Mouse (Mus musculus) MEL (cell line): Measurements from ENCODE around the gene Mapkbp1. TPM values are rescaled to one million over a fixed set of nuclear protein-coding genes. Genes with fewer than 3 reads are reported as not detected.

Experiments used
- DNase-seq: peaks from one replicate; pipeline ENCODE4 v3.0.0; 2011; ENCODE audit warnings: low read depth, low spot score
- H3K27ac ChIP-seq: 2 replicates; pipeline ENCODE4 v1.5.1; 2012; ENCODE audit warnings: low read depth, mild to moderate bottlenecking, control low read depth, low read length, moderate library complexity; ENCODE audit not compliant: control insufficient read depth
- H3K27me3 ChIP-seq, 2 experiments: fragments of 150-350 bp in 1 of 2; sonication (generic) in 1 of 2; 2 replicates each; pipeline ENCODE4 v1.6.1; 2012; ENCODE audit warnings: low read length in 2 of 2, mild to moderate bottlenecking in 2 of 2, improper control_type of control experiment in 1 of 2, moderate library complexity in 1 of 2; ENCODE audit not compliant: insufficient read depth in 2 of 2, control insufficient read depth in 1 of 2
- H3K36me3 ChIP-seq, 2 experiments: 2 replicates each; pipeline ENCODE4 v1.6.1; 2012 to 2014; ENCODE audit warnings: low read length in 2 of 2, improper control_type of control experiment in 1 of 2, inconsistent platforms in 1 of 2, mild to moderate bottlenecking in 1 of 2; ENCODE audit not compliant: insufficient read depth in 2 of 2, control insufficient read depth in 1 of 2
- H3K4me1 ChIP-seq, 2 experiments: fragments of 150-350 bp in 1 of 2; sonication (generic) in 1 of 2; 2 replicates each; pipeline ENCODE4 v1.6.1; 2012; ENCODE audit warnings: low read length in 2 of 2, improper control_type of control experiment in 1 of 2, mild to moderate bottlenecking in 1 of 2; ENCODE audit not compliant: insufficient read depth in 2 of 2, control insufficient read depth in 1 of 2
- H3K4me3 ChIP-seq, 2 experiments: fragments of 150-350 bp in 1 of 2; sonication (generic) in 1 of 2; 2 replicates each; pipeline ENCODE4 v1.5.1; 2012; ENCODE audit warnings: low read depth in 2 of 2, low read length in 2 of 2, mild to moderate bottlenecking in 2 of 2, moderate library complexity in 2 of 2, control low read depth in 1 of 2, improper control_type of control experiment in 1 of 2; ENCODE audit not compliant: control insufficient read depth in 1 of 2, insufficient read depth in 1 of 2
- H3K79me2 ChIP-seq: 2 replicates; pipeline ENCODE4 v1.6.1; 2012; ENCODE audit warnings: mild to moderate bottlenecking, low read length, moderate library complexity; ENCODE audit not compliant: control insufficient read depth, poor library complexity, insufficient read depth
- H3K9ac ChIP-seq: 2 replicates; pipeline ENCODE4 v1.6.1; 2012; ENCODE audit warnings: low read depth, mild to moderate bottlenecking, control low read depth, low read length, moderate library complexity; ENCODE audit not compliant: control insufficient read depth, poor library complexity, severe bottlenecking
- H3K9me3 ChIP-seq: fragments of 150-350 bp; sonication (generic); replicated peaks from 2 replicates; pipeline ENCODE4 v1.6.1; 2012; ENCODE audit warnings: mild to moderate bottlenecking, low read length, improper control_type of control experiment, moderate library complexity; ENCODE audit not compliant: insufficient read depth
- CHD1 ChIP-seq: IDR thresholded peaks from 2 replicates; pipeline ENCODE4 v1.6.1; 2012; ENCODE audit warnings: low read depth, mild to moderate bottlenecking, inconsistent platforms, low read length, improper control_type of control experiment
- CHD2 ChIP-seq: IDR thresholded peaks from 2 replicates; pipeline ENCODE4 v1.6.1; 2011; ENCODE audit warnings: low read length, improper control_type of control experiment
- CTCF ChIP-seq, 3 experiments: IDR thresholded peaks in 2 of 3; conservative IDR thresholded peaks in 1 of 3; 2 replicates each; pipeline ENCODE4 v1.5.1; 2011 to 2012; ENCODE audit warnings: low read length in 3 of 3, low read depth in 2 of 3, mild to moderate bottlenecking in 2 of 3, improper control_type of control experiment in 1 of 3, inconsistent platforms in 1 of 3, mixed read lengths in 1 of 3, moderate library complexity in 1 of 3; ENCODE audit not compliant: control insufficient read depth in 1 of 3, insufficient read depth in 1 of 3, poor library complexity in 1 of 3, severe bottlenecking in 1 of 3
- E2F4 ChIP-seq: IDR thresholded peaks from 2 replicates; pipeline ENCODE4 v1.6.1; 2011; ENCODE audit warnings: low read depth, low read length, improper control_type of control experiment, borderline replicate concordance
- GATA1 ChIP-seq: IDR thresholded peaks from 2 replicates; pipeline ENCODE4 v1.6.1; 2011; ENCODE audit warnings: low read depth, low read length, improper control_type of control experiment
- HCFC1 ChIP-seq: IDR thresholded peaks from 2 replicates; pipeline ENCODE4 v1.6.1; 2012; ENCODE audit warnings: low read depth, mild to moderate bottlenecking, inconsistent platforms, low read length, improper control_type of control experiment, moderate library complexity
- KAT2A ChIP-seq: conservative IDR thresholded peaks from 2 replicates; pipeline ENCODE4 v1.6.1; 2012; ENCODE audit warnings: low read depth, low read length, improper control_type of control experiment, inconsistent platforms
- MAZ ChIP-seq: IDR thresholded peaks from 2 replicates; pipeline ENCODE4 v1.6.1; 2012; ENCODE audit warnings: low read depth, mild to moderate bottlenecking, inconsistent platforms, low read length, improper control_type of control experiment
- MEF2A ChIP-seq: IDR thresholded peaks from 2 replicates; pipeline ENCODE4 v1.6.1; 2014; ENCODE audit warnings: low read depth, mild to moderate bottlenecking, inconsistent platforms, low read length, improper control_type of control experiment; ENCODE audit not compliant: poor library complexity, insufficient replicate concordance, severe bottlenecking; ENCODE audit errors: extremely low read depth
- MYB ChIP-seq: IDR thresholded peaks from 2 replicates; pipeline ENCODE4 v1.6.1; 2011; ENCODE audit warnings: mild to moderate bottlenecking, low read depth, low read length, improper control_type of control experiment
- MYC ChIP-seq: IDR thresholded peaks from 2 replicates; pipeline ENCODE4 v1.6.1; 2011; ENCODE audit warnings: low read depth, mild to moderate bottlenecking, low read length, improper control_type of control experiment, moderate library complexity
- POLR2A ChIP-seq, 2 experiments: IDR thresholded peaks; 2 replicates each; pipeline ENCODE4 v1.6.1; 2011 to 2012; ENCODE audit warnings: low read length in 2 of 2, mild to moderate bottlenecking in 2 of 2, control low read depth in 1 of 2, improper control_type of control experiment in 1 of 2, low read depth in 1 of 2, moderate library complexity in 1 of 2; ENCODE audit not compliant: control insufficient read depth in 1 of 2, insufficient read depth in 1 of 2, poor library complexity in 1 of 2
- POLR2AphosphoS2 ChIP-seq: IDR thresholded peaks from 2 replicates; pipeline ENCODE4 v1.6.1; 2011; ENCODE audit warnings: low read length, improper control_type of control experiment
- POLR2AphosphoS5 ChIP-seq: IDR thresholded peaks from 2 replicates; pipeline ENCODE4 v1.6.1; 2012; ENCODE audit warnings: low read depth, borderline replicate concordance, mild to moderate bottlenecking, inconsistent platforms, low read length, moderate library complexity, mixed read lengths
- RCOR1 ChIP-seq: IDR thresholded peaks from 2 replicates; pipeline ENCODE4 v1.6.1; 2012; ENCODE audit warnings: low read depth, mild to moderate bottlenecking, inconsistent platforms, low read length, improper control_type of control experiment
- SIN3A ChIP-seq: IDR thresholded peaks from 2 replicates; pipeline ENCODE4 v1.6.1; 2012; ENCODE audit warnings: low read length, improper control_type of control experiment, inconsistent platforms
- TBP ChIP-seq: IDR thresholded peaks from 2 replicates; pipeline ENCODE4 v1.8.0; 2011; ENCODE audit warnings: low read depth, low read length, improper control_type of control experiment
- TCF12 ChIP-seq: IDR thresholded peaks from 2 replicates; pipeline ENCODE4 v1.6.1; 2014; ENCODE audit warnings: low read depth, mild to moderate bottlenecking, inconsistent platforms, low read length, improper control_type of control experiment, moderate library complexity
- UBTF ChIP-seq: IDR thresholded peaks from 2 replicates; pipeline ENCODE4 v1.6.1; 2012; ENCODE audit warnings: low read depth, mild to moderate bottlenecking, inconsistent platforms, low read length, improper control_type of control experiment, moderate library complexity, borderline replicate concordance; ENCODE audit not compliant: insufficient read depth
- USF1 ChIP-seq: IDR thresholded peaks from 2 replicates; pipeline ENCODE4 v1.6.1; 2014; ENCODE audit warnings: low read depth, mild to moderate bottlenecking, inconsistent platforms, low read length, improper control_type of control experiment, moderate library complexity
- ZKSCAN1 ChIP-seq: IDR thresholded peaks from 2 replicates; pipeline ENCODE4 v1.6.1; 2012; ENCODE audit warnings: low read depth, mild to moderate bottlenecking, inconsistent platforms, low read length, improper control_type of control experiment, moderate library complexity
- ZNF384 ChIP-seq: IDR thresholded peaks from 2 replicates; pipeline ENCODE4 v1.6.1; 2012; ENCODE audit warnings: low read depth, mild to moderate bottlenecking, inconsistent platforms, low read length, improper control_type of control experiment
- polyA plus RNA-seq, 2 experiments: library from polyadenylated mRNA; stranded (reverse) in 1 of 2; unstranded in 1 of 2; fragments of >175 nt in 1 of 2; fragments of >200 nt in 1 of 2; gene quantifications; 2 replicates each; pipeline versions ENCODE4 v1.2.1 to v1.2.4; 2012; ENCODE audit warnings: low replicate concordance in 2 of 2, low read depth in 1 of 2; ENCODE audit not compliant: insufficient read length in 2 of 2, insufficient read depth in 1 of 2, missing spikeins in 1 of 2
- total RNA-seq: library from RNA; depleted of rRNA; stranded (reverse); fragments of 300-350 nt; gene quantifications from 2 replicates; pipeline ENCODE4 v1.2.3, GENCODE M21; 2012

Gene Mapkbp1
- total and polyA plus RNA-seq, 3 experiments, result 2.5 to 4.9 TPM; not detected in 1

DNA sequence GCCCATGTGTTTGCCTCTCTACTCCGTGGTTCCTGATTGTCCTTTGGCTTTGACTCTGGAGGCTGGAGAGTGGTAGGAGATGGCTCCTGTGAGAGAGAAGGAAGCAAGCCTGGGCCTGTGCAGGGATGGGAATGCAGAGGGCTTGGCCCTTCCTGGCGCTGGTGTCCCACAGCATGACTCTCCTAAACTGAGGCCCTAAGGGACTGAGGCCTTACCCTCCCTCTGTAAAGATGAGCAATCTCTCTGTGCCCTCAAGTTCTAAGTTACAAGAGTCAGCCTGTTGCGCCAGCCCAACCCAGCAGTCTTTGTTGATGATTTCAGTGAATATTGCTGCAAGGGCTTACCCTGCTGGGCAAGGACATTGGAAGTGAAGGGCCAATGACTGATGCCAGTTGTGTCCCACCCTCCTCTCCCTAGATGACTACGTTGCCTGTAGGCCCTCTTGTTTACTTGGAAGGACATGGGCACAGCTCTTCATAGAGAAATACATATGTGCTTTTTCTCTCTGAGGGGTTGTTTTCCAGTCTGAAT is 35.2 kb downstream of the Mapkbp1 start:
- H3K4me1 ChIP-seq, result no peaks in the 10 kb centered on the region
- H3K4me3 ChIP-seq, result no peak overlapping the region
- TF ChIP-seq UBTF (no peak), MAZ (no peak), POLR2AphosphoS5 (no peak), POLR2AphosphoS2 (no peak), SIN3A (no peak), TBP (no peak), TCF12 (no peak), CTCF (IDR thresholded peaks at IDR 0.05 in 2 of 3, conservative IDR thresholded peaks at IDR 0.05 in 1 of 3; ENCODE audit: control insufficient read depth in 1 of 3, insufficient read depth in 1 of 3, low read depth in 2 of 3, low read length in 3 of 3, poor library complexity in 1 of 3, severe bottlenecking in 1 of 3) (no peak), KAT2A (no peak)
- TF ChIP-seq, all 39 proteins: peak for 0
- no peaks in the 10 kb centered on the region for H3K36me3 ChIP-seq
- no peaks in the 10 kb centered on the region for H3K9me3 ChIP-seq
- no peaks in the 10 kb centered on the region for H3K27me3 ChIP-seq
- no peak overlapping the region for H3K27ac ChIP-seq
- no peak for DNase-seq
- H3K79me2 ChIP-seq, result no peaks in the 10 kb centered on the region
- H3K9ac ChIP-seq, result no peak overlapping the region

DNA sequence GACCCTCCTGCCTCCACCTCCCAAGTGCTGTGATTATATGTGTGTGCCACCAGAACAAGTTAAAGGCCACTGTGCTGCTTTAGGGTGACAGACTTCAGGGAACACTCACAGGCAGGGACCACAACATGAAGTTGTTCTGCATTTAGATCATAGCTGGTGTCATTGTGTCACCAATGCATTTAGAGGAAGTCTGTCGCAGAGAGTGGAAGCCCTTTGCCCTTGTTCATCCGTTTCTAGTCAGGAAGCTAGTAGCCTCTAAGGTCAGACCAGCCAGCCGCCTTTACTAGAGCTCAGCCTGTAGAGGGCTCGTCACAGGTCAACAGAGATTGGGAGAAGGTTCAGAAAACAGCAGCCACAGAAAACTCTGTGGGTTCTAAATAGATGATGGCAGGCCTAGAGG is 36.2 kb downstream of the Mapkbp1 start:
- H3K36me3 ChIP-seq, result peaks cover 0 to 6% of the 10 kb centered on the region in 2 experiments; a peak in 2 of 4 replicates
- no peak overlapping the region for H3K27ac ChIP-seq
- peaks cover 0 to 7% of the 10 kb centered on the region in 2 experiments; a peak in 2 of 4 replicates for H3K4me1 ChIP-seq
- no peak for DNase-seq
- TF ChIP-seq MAZ, result no peak
- TF ChIP-seq MYB, result no peak
- no peak for TF ChIP-seq TCF12
- no peak for TF ChIP-seq USF1
- TF ChIP-seq UBTF, result no peak
- TF ChIP-seq RCOR1, result no peak
- TF ChIP-seq ZNF384, result no peak
- no peak for TF ChIP-seq E2F4
- no peak for TF ChIP-seq GATA1
- TF ChIP-seq POLR2A (IDR thresholded peaks at IDR 0.05; ENCODE audit: control insufficient read depth in 1 of 2, insufficient read depth in 1 of 2, low read depth in 1 of 2, low read length in 2 of 2, poor library complexity in 1 of 2), result no peak
- TF ChIP-seq CTCF (IDR thresholded peaks at IDR 0.05 in 2 of 3, conservative IDR thresholded peaks at IDR 0.05 in 1 of 3; ENCODE audit: control insufficient read depth in 1 of 3, insufficient read depth in 1 of 3, low read depth in 2 of 3, low read length in 3 of 3, poor library complexity in 1 of 3, severe bottlenecking in 1 of 3), result no peak
- TF ChIP-seq MEF2A, result no peak
- no peak for TF ChIP-seq CHD2
- no peak for TF ChIP-seq MYC
- no peak for TF ChIP-seq CHD1
- TF ChIP-seq TBP, result no peak
- TF ChIP-seq ZKSCAN1, result no peak
- TF ChIP-seq HCFC1, result no peak
- no peak for TF ChIP-seq SIN3A
- H3K79me2 ChIP-seq, result no peaks in the 10 kb centered on the region
- no peaks in the 10 kb centered on the region for H3K27me3 ChIP-seq
- H3K9me3 ChIP-seq, result no peaks in the 10 kb centered on the region
- H3K4me3 ChIP-seq, result no peak overlapping the region
- H3K9ac ChIP-seq, result no peak overlapping the region
